Mouse (Mus musculus) brain, embryonic 14.5 days (tissue): ENCODE data around the gene Crip2.

Experiments
- CTCF ChIP-seq: fragments of 200-500 bp; IDR thresholded peaks from 2 replicates; pipeline ENCODE4 v1.5.1; 2012; ENCODE audit warnings: inconsistent platforms, mild to moderate bottlenecking, moderate library complexity, borderline replicate concordance; ENCODE audit not compliant: insufficient read depth, insufficient read length; ENCODE audit errors: extremely low read depth
- POLR2A ChIP-seq: fragments of 200-500 bp; IDR thresholded peaks from 2 replicates; pipeline ENCODE4 v1.6.1; 2012; ENCODE audit warnings: mild to moderate bottlenecking, inconsistent platforms, borderline replicate concordance; ENCODE audit not compliant: poor library complexity, insufficient read depth, insufficient read length, severe bottlenecking; ENCODE audit errors: extremely low read depth

DNA sequence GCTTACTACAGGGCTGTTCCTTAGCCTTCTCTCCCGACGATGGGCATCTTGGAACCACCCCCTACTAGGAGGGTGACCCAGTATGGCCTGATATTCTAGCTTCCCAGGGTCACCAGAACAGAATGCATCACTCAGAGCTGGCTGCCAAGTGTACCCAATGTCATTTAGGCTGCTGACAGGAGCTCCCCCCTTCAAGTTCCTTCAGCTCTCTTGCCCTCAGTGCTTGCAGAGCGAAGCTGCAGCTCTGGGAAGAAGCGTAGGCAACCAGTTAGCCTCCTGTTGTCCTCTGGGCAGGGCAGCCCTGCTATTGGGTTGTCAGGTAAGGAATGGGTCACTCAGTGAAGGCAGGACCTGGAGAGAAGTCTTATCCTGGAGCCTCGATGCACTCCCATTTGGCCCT is 44.9 kb downstream of the Crip2 start:
- no peak for TF ChIP-seq CTCF
- no peak for TF ChIP-seq POLR2A
